Mouse (Mus musculus): Measurements from ENCODE around the gene Lgals3bp. TPM values are rescaled to one million over a fixed set of nuclear protein-coding genes. Genes with fewer than 3 reads are reported as not detected.

Gene Lgals3bp
- polyA plus RNA-seq, 1 experiment = 22.7 TPM

DNA sequence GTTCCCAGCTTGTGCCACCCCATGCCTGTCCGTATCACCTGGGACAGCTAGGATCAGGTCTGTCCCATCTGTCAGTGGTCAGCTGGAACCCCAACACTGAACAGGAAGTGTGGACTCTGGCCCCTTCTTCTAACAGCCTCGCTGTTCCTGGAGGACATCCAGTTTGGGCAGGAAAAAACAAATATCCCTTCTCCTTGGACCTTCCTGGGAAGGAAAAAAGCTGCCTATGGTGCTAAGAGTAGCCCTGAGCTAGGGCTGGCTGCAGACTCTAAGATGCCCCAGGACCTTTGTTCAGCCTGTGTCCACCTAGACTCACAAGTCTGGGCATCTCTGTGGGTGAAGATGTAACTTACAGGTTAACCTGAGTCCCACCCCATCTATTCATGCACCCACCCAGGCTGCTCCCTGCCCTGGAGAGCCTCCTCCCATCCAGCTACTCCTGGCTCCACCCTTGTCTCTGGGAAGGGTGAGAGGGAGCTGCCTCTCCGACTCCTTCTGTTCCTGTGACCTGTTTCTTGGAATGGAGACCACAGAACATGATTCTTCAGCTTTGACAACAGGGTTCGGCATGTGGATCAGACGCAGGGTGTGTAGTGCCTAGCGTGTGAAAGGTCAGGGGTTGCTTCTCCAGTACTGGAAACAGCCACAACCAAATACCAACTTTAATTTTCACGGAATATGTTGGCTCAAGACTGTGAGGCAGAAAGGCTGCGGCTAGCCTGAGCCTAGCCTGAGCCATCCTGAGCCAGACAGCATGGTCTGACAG, 27.2 kb upstream of the Lgals3bp start:
- Histone ChIP-seq H3K27ac (ENCODE audit: control insufficient read depth, insufficient read depth, low read depth, low read length) (no peak overlapping the region; the same call in 1 of the 2 replicates), H3K4me1 (ENCODE audit: control insufficient read depth, insufficient read depth, low read length) (peaks cover 10% of the 10 kb centered on the region; the same call in 1 of the 2 replicates)

DNA sequence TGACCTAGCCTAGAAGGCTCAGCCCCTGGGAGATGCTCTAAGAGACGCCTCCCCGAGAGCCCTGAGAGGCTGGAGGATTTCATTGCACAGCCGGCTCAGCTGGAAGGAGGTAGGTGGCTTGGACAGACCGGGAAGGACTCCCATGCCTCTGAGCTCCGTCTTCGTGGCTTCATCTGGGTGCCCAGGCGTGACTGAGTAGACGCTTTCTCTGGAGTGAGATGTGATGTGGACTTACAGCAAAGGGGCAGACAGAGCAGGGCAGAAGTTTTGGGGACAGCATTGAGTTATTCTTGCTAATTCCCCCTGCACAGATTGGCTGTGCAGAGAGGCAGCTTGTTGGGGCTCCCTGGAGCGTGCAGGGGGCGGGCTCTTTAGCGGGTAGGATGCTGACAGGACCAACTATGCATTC, 26.6 kb upstream of the Lgals3bp start:
- Histone ChIP-seq H3K36me3 (ENCODE audit: control insufficient read depth, insufficient read depth, low read length) (no peaks in the 10 kb centered on the region), H3K27me3 (ENCODE audit: control insufficient read depth, insufficient read depth, low read length) (no peaks in the 10 kb centered on the region), H3K4me3 (ENCODE audit: control insufficient read depth, low read depth, low read length) (peak overlapping the region; percentile 11; the same call in 1 of the 2 replicates), H3K27ac (ENCODE audit: control insufficient read depth, insufficient read depth, low read depth, low read length) (no peak overlapping the region; the same call in 1 of the 2 replicates), H3K4me1 (ENCODE audit: control insufficient read depth, insufficient read depth, low read length) (peaks cover 9% of the 10 kb centered on the region; the same call in 1 of the 2 replicates)
- no peak for TF ChIP-seq CTCF (IDR thresholded peaks at IDR 0.05; ENCODE audit: control insufficient read depth, insufficient read depth, insufficient replicate concordance, low read depth, low read length)
- no peak for TF ChIP-seq POLR2A (IDR thresholded peaks at IDR 0.05; ENCODE audit: control insufficient read depth, low read depth, low read length)

More for the DNA sequence above, 27.2 kb upstream of the Lgals3bp start:
- H3K36me3 ChIP-seq (ENCODE audit: control insufficient read depth, insufficient read depth, low read length) = no peaks in the 10 kb centered on the region
- no peaks in the 10 kb centered on the region for H3K27me3 ChIP-seq (ENCODE audit: control insufficient read depth, insufficient read depth, low read length)
- TF ChIP-seq CTCF (IDR thresholded peaks at IDR 0.05; ENCODE audit: control insufficient read depth, insufficient read depth, insufficient replicate concordance, low read depth, low read length) = no peak
- no peak for TF ChIP-seq POLR2A (IDR thresholded peaks at IDR 0.05; ENCODE audit: control insufficient read depth, low read depth, low read length)
- peak overlapping the region; percentile 11 for H3K4me3 ChIP-seq (ENCODE audit: control insufficient read depth, low read depth, low read length)

DNA sequence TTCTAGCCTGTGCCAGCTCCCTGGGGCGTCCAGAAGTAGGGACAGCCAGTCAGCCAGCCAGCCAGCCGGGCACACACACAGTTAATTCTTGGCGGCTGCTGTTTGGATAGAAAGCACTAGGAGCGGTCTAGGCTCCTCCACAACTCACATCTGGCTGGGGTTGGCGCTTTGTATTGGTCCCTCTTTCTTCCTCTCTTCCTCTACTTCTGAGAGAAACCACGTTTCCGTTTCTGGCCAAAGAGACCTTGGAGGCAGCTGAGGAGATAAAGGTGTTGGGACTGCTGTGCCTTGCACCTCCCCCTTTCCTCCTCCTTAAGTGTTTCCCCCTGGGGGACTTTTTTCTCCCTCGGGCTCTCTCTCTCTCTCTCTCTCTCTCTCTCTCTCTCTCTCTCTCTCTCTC, 26.1 kb upstream of the Lgals3bp start, which contains the start of gene C1qtnf1:
Gene C1qtnf1 (plus strand): TSS at position 218 of the 400 bp plus-strand sequence.
- peak within 1 kb of the TSS; percentile 11 for H3K4me3 ChIP-seq (ENCODE audit: control insufficient read depth, low read depth, low read length)
- TF ChIP-seq CTCF (IDR thresholded peaks at IDR 0.05; ENCODE audit: control insufficient read depth, insufficient read depth, insufficient replicate concordance, low read depth, low read length) = no peak
- no peak for TF ChIP-seq POLR2A (IDR thresholded peaks at IDR 0.05; ENCODE audit: control insufficient read depth, low read depth, low read length)
- no peaks in the 10 kb centered on the region for H3K27me3 ChIP-seq (ENCODE audit: control insufficient read depth, insufficient read depth, low read length)
- no peaks in the 10 kb centered on the region for H3K36me3 ChIP-seq (ENCODE audit: control insufficient read depth, insufficient read depth, low read length)
- H3K4me1 ChIP-seq (ENCODE audit: control insufficient read depth, insufficient read depth, low read length) = peaks cover 6% of the 10 kb centered on the region; the same call in 1 of the 2 replicates
- H3K27ac ChIP-seq (ENCODE audit: control insufficient read depth, insufficient read depth, low read depth, low read length) = no peak within 1 kb of the TSS; the same call in 1 of the 2 replicates

DNA sequence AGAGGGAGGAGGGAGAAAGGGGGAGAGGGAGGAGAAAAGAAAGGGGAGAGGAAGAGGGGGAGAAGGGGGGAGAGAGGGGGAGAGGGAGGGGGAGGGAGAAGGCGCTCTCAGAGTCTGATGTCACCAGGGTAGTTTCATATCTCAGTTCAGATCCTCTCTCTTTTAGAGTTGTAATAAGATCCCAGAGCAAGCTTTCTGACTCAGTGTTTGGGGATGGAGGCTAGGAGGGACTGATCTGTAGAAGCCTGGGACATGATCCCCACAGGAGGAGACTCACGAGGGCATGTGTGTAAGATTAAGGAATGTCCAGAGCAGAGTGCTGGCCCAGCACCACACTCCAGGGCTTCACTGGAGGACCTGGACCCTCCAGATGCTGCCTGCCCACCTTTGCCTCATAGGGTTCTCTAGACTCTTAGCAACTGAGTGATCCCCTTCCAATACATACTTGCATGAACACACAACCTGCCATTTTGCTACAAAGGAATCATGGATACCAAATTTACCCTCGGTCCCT, 25.4 kb upstream of the Lgals3bp start:
- TF ChIP-seq POLR2A (IDR thresholded peaks at IDR 0.05; ENCODE audit: control insufficient read depth, low read depth, low read length) = no peak
- no peak for TF ChIP-seq CTCF (IDR thresholded peaks at IDR 0.05; ENCODE audit: control insufficient read depth, insufficient read depth, insufficient replicate concordance, low read depth, low read length)
- Histone ChIP-seq H3K4me3 (ENCODE audit: control insufficient read depth, low read depth, low read length) (no peak overlapping the region), H3K36me3 (ENCODE audit: control insufficient read depth, insufficient read depth, low read length) (no peaks in the 10 kb centered on the region), H3K27me3 (ENCODE audit: control insufficient read depth, insufficient read depth, low read length) (no peaks in the 10 kb centered on the region), H3K4me1 (ENCODE audit: control insufficient read depth, insufficient read depth, low read length) (peaks cover 6% of the 10 kb centered on the region; the same call in 1 of the 2 replicates), H3K27ac (ENCODE audit: control insufficient read depth, insufficient read depth, low read depth, low read length) (no peak overlapping the region)

DNA sequence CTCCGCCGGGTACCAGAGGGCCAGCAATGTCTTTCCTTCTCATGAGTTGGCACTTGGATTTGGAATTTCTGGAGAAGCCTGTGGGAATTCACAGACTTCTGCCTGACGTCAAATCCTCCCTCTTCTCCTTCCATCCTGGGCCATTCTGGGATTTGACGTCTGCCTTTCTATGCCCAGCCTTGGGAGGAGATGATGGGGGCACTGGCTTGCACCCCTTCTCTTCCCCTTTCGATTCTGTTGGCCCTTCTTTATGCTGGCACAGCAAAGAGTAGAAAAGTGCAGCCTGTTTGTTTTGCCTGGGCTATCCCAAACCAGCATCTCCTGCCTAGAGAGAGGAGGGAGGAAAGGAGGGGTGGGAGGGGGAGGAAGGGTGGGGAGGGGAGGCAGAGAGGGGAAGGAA, 24.9 kb upstream of the Lgals3bp start:
- no peak overlapping the region for H3K27ac ChIP-seq (ENCODE audit: control insufficient read depth, insufficient read depth, low read depth, low read length)
- H3K4me3 ChIP-seq (ENCODE audit: control insufficient read depth, low read depth, low read length) = no peak overlapping the region
- no peaks in the 10 kb centered on the region for H3K36me3 ChIP-seq (ENCODE audit: control insufficient read depth, insufficient read depth, low read length)
- TF ChIP-seq POLR2A (IDR thresholded peaks at IDR 0.05; ENCODE audit: control insufficient read depth, low read depth, low read length) (no peak), CTCF (IDR thresholded peaks at IDR 0.05; ENCODE audit: control insufficient read depth, insufficient read depth, insufficient replicate concordance, low read depth, low read length) (no peak)
- H3K27me3 ChIP-seq (ENCODE audit: control insufficient read depth, insufficient read depth, low read length) = no peaks in the 10 kb centered on the region
- H3K4me1 ChIP-seq (ENCODE audit: control insufficient read depth, insufficient read depth, low read length) = peaks cover 6% of the 10 kb centered on the region; the same call in 1 of the 2 replicates

DNA sequence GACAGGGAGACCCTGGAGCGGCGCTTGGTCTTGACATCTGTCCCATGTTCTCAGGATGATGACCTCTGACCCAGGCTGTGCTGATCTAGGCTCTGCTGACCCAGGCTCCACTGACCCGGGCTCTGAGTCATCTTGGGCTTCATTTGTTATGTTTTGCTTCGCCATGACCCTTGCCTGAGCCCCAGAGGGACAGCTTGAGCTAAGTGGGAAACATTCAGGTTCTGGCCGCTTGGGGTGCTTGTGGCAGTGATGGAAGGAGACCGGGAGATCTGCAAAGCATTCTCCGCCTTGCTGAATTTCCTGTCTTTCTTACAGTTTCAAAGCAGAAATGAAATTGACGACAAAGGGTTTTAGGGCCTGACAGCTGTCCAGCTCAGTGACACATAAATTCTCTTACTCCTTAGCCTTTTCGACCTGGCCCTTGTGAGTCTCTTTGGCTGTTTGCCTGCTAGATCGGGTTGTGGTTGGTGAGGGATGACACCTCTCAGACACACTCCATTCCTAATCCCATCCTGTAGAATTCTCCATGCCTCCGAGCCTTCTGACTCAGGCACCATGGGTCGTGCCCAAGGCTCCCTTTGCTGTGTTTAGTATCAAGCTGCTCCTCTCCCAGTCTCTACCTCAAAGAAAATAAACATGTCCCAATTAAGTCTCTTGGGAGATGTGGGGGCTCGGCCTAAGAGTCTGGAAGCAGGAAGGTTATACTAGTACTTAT, 22.9 kb upstream of the Lgals3bp start:
- Histone ChIP-seq H3K4me1 (ENCODE audit: control insufficient read depth, insufficient read depth, low read length) (peaks cover 5% of the 10 kb centered on the region; the same call in 1 of the 2 replicates), H3K4me3 (ENCODE audit: control insufficient read depth, low read depth, low read length) (no peak overlapping the region), H3K27me3 (ENCODE audit: control insufficient read depth, insufficient read depth, low read length) (no peaks in the 10 kb centered on the region), H3K36me3 (ENCODE audit: control insufficient read depth, insufficient read depth, low read length) (no peaks in the 10 kb centered on the region), H3K27ac (ENCODE audit: control insufficient read depth, insufficient read depth, low read depth, low read length) (no peak overlapping the region)
- TF ChIP-seq CTCF (IDR thresholded peaks at IDR 0.05; ENCODE audit: control insufficient read depth, insufficient read depth, insufficient replicate concordance, low read depth, low read length) = no peak; the same call in 1 of the 2 replicates
- TF ChIP-seq POLR2A (IDR thresholded peaks at IDR 0.05; ENCODE audit: control insufficient read depth, low read depth, low read length) = no peak

All from testis, adult 2 months (tissue).